Mouse (Mus musculus) neural tube, embryonic 15.5 days (tissue): ENCODE data around the gene Net1. TPM values are rescaled to one million over a fixed set of nuclear protein-coding genes. Genes with fewer than 3 reads are reported as not detected.
"Not testable (repeated sequence)": the region's sequence is repeated elsewhere in the genome, so short reads cannot be mapped to it uniquely, and the experiment has no call there.

Experiments
- ATAC-seq: fragments of 200-750 bp; cut with Nextera tagmentation; 2 replicates; pipeline ENCODE4 v1.8.0; 2017; ENCODE audit warnings: mild to moderate bottlenecking, moderate TSS enrichment, moderate library complexity; ENCODE audit not compliant: low FRiP score
- H3K27ac ChIP-seq: fragments of 300-500 bp; sonication (generic); replicated peaks from 2 replicates; pipeline ENCODE4 v1.5.1; 2015; ENCODE audit warnings: mild to moderate bottlenecking, inconsistent platforms
- H3K27me3 ChIP-seq: fragments of 300-500 bp; sonication (generic); replicated peaks from 2 replicates; pipeline ENCODE4 v1.6.1; 2015; ENCODE audit warnings: inconsistent platforms
- H3K36me3 ChIP-seq: fragments of 300-500 bp; sonication (generic); 2 replicates; pipeline ENCODE4 v1.6.1; 2015; ENCODE audit warnings: inconsistent platforms
- H3K4me1 ChIP-seq: fragments of 300-500 bp; sonication (generic); 2 replicates; pipeline ENCODE4 v1.6.1; 2015; ENCODE audit warnings: inconsistent platforms
- H3K4me2 ChIP-seq: fragments of 300-500 bp; sonication (generic); 2 replicates; pipeline ENCODE4 v1.6.1; 2015; ENCODE audit warnings: inconsistent platforms, mild to moderate bottlenecking, moderate library complexity
- H3K4me3 ChIP-seq: fragments of 300-500 bp; sonication (generic); replicated peaks from 2 replicates; pipeline ENCODE4 v1.5.1; 2015; ENCODE audit warnings: mild to moderate bottlenecking, inconsistent platforms
- H3K9ac ChIP-seq: fragments of 300-500 bp; sonication (generic); replicated peaks from 2 replicates; pipeline ENCODE4 v1.6.1; 2015; ENCODE audit warnings: mild to moderate bottlenecking, inconsistent platforms
- H3K9me3 ChIP-seq: fragments of 300-500 bp; sonication (generic); replicated peaks from 2 replicates; pipeline ENCODE4 v1.6.1; 2016; ENCODE audit warnings: inconsistent platforms
- WGBS: fragments of 180-500 bp; shearing (Covaris S2); methylation state at CpG from one replicate; pipeline ENCODE4 v1.1.7; 2015; ENCODE audit warnings: mixed read lengths; 5-methylcytosine and 5-hydroxymethylcytosine counted together
- polyA plus RNA-seq: library from polyadenylated mRNA; unstranded; fragments of >200 nt; fragmentation: Nextera tagmentation; extraction: Ambion mirVana; gene quantifications from 2 replicates; pipeline ENCODE4 v1.2.1, GENCODE M21; 2015

Gene Net1
- polyA plus RNA-seq, 1 experiment from 2014 or later = 11.7 TPM

GRCm38 (mm10) chr13:3862325-3862724 lies 55.7 kb downstream of the Net1 start:
- H3K9ac ChIP-seq = no peak overlapping the region
- 76% methylated on average over 3 of the region's 3 CpGs for WGBS

GRCm38 (mm10) chr13:3861251-3861650 lies 56.8 kb downstream of the Net1 start:
- H3K4me3 ChIP-seq = no peak overlapping the region
- no peaks in the 10 kb centered on the region for H3K4me1 ChIP-seq
- H3K4me2 ChIP-seq = no peak overlapping the region
- no peak overlapping the region for H3K9ac ChIP-seq
- no peak overlapping the region for H3K27ac ChIP-seq
- H3K36me3 ChIP-seq = no peaks in the 10 kb centered on the region
- 89% methylated on average over 8 of the region's 8 CpGs for WGBS
- H3K9me3 ChIP-seq = no peaks in the 10 kb centered on the region
- no peaks in the 10 kb centered on the region for H3K27me3 ChIP-seq
- no peak for ATAC-seq

More at GRCm38 (mm10) chr13:3862325-3862724, 55.7 kb downstream of the Net1 start:
- Histone ChIP-seq H3K9me3 (no peaks in the 10 kb centered on the region), H3K36me3 (no peaks in the 10 kb centered on the region), H3K27me3 (no peaks in the 10 kb centered on the region), H3K4me1 (no peaks in the 10 kb centered on the region), H3K27ac (no peak overlapping the region), H3K4me3 (no peak overlapping the region), H3K4me2 (no peak overlapping the region)
- ATAC-seq = no peak

GRCm38 (mm10) chr13:3856252-3856651 lies 61.8 kb downstream of the Net1 start:
- WGBS = 82% methylated on average over 1 of the region's 1 CpGs
- no peak overlapping the region for H3K27ac ChIP-seq
- no peak for ATAC-seq
- H3K4me1 ChIP-seq = no peaks in the 10 kb centered on the region
- no peak overlapping the region for H3K9ac ChIP-seq
- no peaks in the 10 kb centered on the region for H3K36me3 ChIP-seq
- H3K4me2 ChIP-seq = no peak overlapping the region
- no peak overlapping the region for H3K4me3 ChIP-seq
- no peaks in the 10 kb centered on the region for H3K9me3 ChIP-seq
- no peaks in the 10 kb centered on the region for H3K27me3 ChIP-seq

- no peak overlapping the region for H3K27ac ChIP-seq
- no peaks in the 10 kb centered on the region for H3K4me1 ChIP-seq
- no peak for ATAC-seq
- no peak overlapping the region for H3K9ac ChIP-seq
- no peak overlapping the region for H3K4me3 ChIP-seq
- H3K9me3 ChIP-seq = no peaks in the 10 kb centered on the region
- WGBS = 89% methylated on average over 2 of the region's 2 CpGs
- H3K36me3 ChIP-seq = no peaks in the 10 kb centered on the region
- H3K27me3 ChIP-seq = no peaks in the 10 kb centered on the region
- no peak overlapping the region for H3K4me2 ChIP-seq
Observed at GRCm38 (mm10) chr13:3854856-3855255, 63.2 kb downstream of the Net1 start.

- not testable (repeated sequence) for H3K4me1 ChIP-seq, H3K4me3 ChIP-seq, H3K27me3 ChIP-seq, H3K27ac ChIP-seq, ATAC-seq, H3K9ac ChIP-seq, H3K36me3 ChIP-seq, H3K4me2 ChIP-seq, H3K9me3 ChIP-seq
- WGBS = 86% methylated on average over 3 of the region's 3 CpGs
Observed at GRCm38 (mm10) chr13:3853648-3854333, 64.2 kb downstream of the Net1 start, which contains the start of gene Calm5. Gene Calm5, plus strand, starts transcription at chr13:3854173.

- Histone ChIP-seq H3K36me3 (no peaks in the 10 kb centered on the region), H3K27ac (no peak overlapping the region), H3K4me2 (no peak overlapping the region), H3K9me3 (no peaks in the 10 kb centered on the region), H3K9ac (no peak overlapping the region), H3K27me3 (no peaks in the 10 kb centered on the region), H3K4me3 (no peak overlapping the region), H3K4me1 (no peaks in the 10 kb centered on the region)
- 94% methylated on average over 1 of the region's 1 CpGs for WGBS
- ATAC-seq = no peak
Observed at GRCm38 (mm10) chr13:3850330-3850729, 67.7 kb downstream of the Net1 start.

- H3K9ac ChIP-seq, H3K4me2 ChIP-seq, H3K4me3 ChIP-seq, H3K36me3 ChIP-seq, H3K4me1 ChIP-seq, ATAC-seq, H3K27me3 ChIP-seq, H3K9me3 ChIP-seq, H3K27ac ChIP-seq: not testable (repeated sequence)
Observed at GRCm38 (mm10) chr13:3840662-3841061, 77.4 kb downstream of the Net1 start.

GRCm38 (mm10) chr13:3837312-3837807 lies 80.7 kb downstream of the Net1 start, which contains the start of gene Calm4:
Gene Calm4, plus strand, starts transcription at chr13:3837757.
- H3K9ac ChIP-seq = not testable (repeated sequence)

GRCm38 (mm10) chr13:3833644-3834043 lies 84.4 kb downstream of the Net1 start:
- H3K27me3 ChIP-seq, ATAC-seq, H3K36me3 ChIP-seq, H3K9me3 ChIP-seq, H3K9ac ChIP-seq, H3K4me3 ChIP-seq, H3K4me2 ChIP-seq, H3K27ac ChIP-seq, H3K4me1 ChIP-seq: not testable (repeated sequence)

More at GRCm38 (mm10) chr13:3837312-3837807, 80.7 kb downstream of the Net1 start, which contains the start of gene Calm4:
- not testable (repeated sequence) for H3K27me3 ChIP-seq, H3K27ac ChIP-seq, H3K4me1 ChIP-seq, H3K4me3 ChIP-seq, H3K4me2 ChIP-seq, H3K36me3 ChIP-seq, ATAC-seq, H3K9me3 ChIP-seq

GRCm38 (mm10) chr13:3832450-3832849 lies 85.6 kb downstream of the Net1 start:
- Histone ChIP-seq H3K4me3 (no peak overlapping the region), H3K4me2 (no peak overlapping the region), H3K4me1 (no peaks in the 10 kb centered on the region), H3K27me3 (no peaks in the 10 kb centered on the region), H3K9ac (no peak overlapping the region), H3K9me3 (no peaks in the 10 kb centered on the region), H3K36me3 (no peaks in the 10 kb centered on the region), H3K27ac (no peak overlapping the region)
- WGBS = 72% methylated on average over 2 of the region's 2 CpGs
- ATAC-seq = no peak
